Mouse (Mus musculus) spleen, adult 2 months (tissue): ENCODE measurements at regions not wholly inside any gene's neighbourhood (a gene's known extent, or its start where the extent isn't known, plus 50 kb on each side); places are given as distances from the start of the nearest gene placed in this dataset.

Experiments used
- DNase-seq, 2 experiments: peaks; one replicate each; pipeline versions ENCODE4 v3.0.0 to v3.0.0-alpha.2; 2012 to 2021; ENCODE audit warnings: low spot score in 2 of 2, low read depth in 1 of 2
- H3K27ac ChIP-seq: fragments of 200-500 bp; 2 replicates; pipeline ENCODE4 v1.5.1; 2012; ENCODE audit warnings: low read length, inconsistent platforms; ENCODE audit not compliant: insufficient read depth
- H3K27me3 ChIP-seq: fragments of 200-500 bp; 2 replicates; pipeline ENCODE4 v1.6.1; 2012; ENCODE audit warnings: mild to moderate bottlenecking, moderate library complexity, low read length, inconsistent platforms; ENCODE audit not compliant: control insufficient read depth, insufficient read depth
- H3K36me3 ChIP-seq: fragments of 200-500 bp; 2 replicates; pipeline ENCODE4 v1.6.1; 2012; ENCODE audit warnings: mild to moderate bottlenecking, low read length, inconsistent platforms; ENCODE audit not compliant: control insufficient read depth, insufficient read depth
- H3K4me1 ChIP-seq: fragments of 200-500 bp; 2 replicates; pipeline ENCODE4 v1.6.1; 2011; ENCODE audit warnings: inconsistent platforms; ENCODE audit not compliant: control insufficient read depth, insufficient read depth, insufficient read length
- H3K4me3 ChIP-seq: fragments of 200-500 bp; 2 replicates; pipeline ENCODE4 v1.5.1; 2011; ENCODE audit warnings: mild to moderate bottlenecking, inconsistent platforms; ENCODE audit not compliant: insufficient read depth, insufficient read length; ENCODE audit errors: extremely low read depth
- CTCF ChIP-seq: fragments of 200-500 bp; IDR thresholded peaks from 2 replicates; pipeline ENCODE4 v1.5.1; 2011; ENCODE audit warnings: mild to moderate bottlenecking, inconsistent platforms; ENCODE audit not compliant: insufficient read depth, insufficient read length, insufficient replicate concordance; ENCODE audit errors: extremely low read depth
- POLR2A ChIP-seq: fragments of 200-500 bp; IDR thresholded peaks from 2 replicates; pipeline ENCODE4 v1.6.1; 2011; ENCODE audit warnings: low read depth, low read length, inconsistent platforms
- WGBS: fragments of 180-500 bp; shearing (Covaris S2); methylation state at CpG from one replicate; pipeline ENCODE4 v1.1.7; 2018; 5-methylcytosine and 5-hydroxymethylcytosine counted together

DNA sequence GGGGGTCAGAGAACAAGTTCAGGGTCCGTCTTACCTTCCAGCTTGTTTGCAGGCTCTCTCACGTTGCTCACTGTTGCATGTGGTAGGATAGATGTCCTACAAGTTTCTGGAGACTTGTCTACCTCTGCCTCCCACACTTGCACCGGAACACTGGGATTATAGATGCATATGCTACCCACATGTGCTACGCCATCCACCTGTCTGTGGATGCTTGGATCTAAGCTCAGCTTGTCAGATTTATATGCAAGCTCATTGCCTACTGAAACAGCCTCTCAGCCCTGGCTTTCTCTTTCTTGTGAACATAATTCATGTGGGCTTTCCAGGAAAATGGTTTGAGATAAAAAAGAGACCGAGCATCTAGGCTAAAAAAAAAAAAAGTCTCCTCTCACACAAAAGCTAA is 353.0 kb downstream of the Nucb2 start:
- no peak overlapping the region for H3K4me3 ChIP-seq
- no peaks in the 10 kb centered on the region for H3K4me1 ChIP-seq
- TF ChIP-seq POLR2A (no peak), CTCF (no peak)
- no peak for DNase-seq
- WGBS = 80% methylated on average over 5 of the region's 5 CpGs
- H3K27ac ChIP-seq = no peak overlapping the region
- no peaks in the 10 kb centered on the region for H3K36me3 ChIP-seq
- H3K27me3 ChIP-seq = no peaks in the 10 kb centered on the region

GRCm38 (mm10) chr7:116857744-116858143 is 353.6 kb downstream of the Nucb2 start:
- Histone ChIP-seq H3K36me3 (no peaks in the 10 kb centered on the region), H3K4me1 (no peaks in the 10 kb centered on the region), H3K27ac (no peak overlapping the region), H3K4me3 (no peak overlapping the region), H3K27me3 (no peaks in the 10 kb centered on the region)
- 78% methylated on average over 4 of the region's 4 CpGs for WGBS
- TF ChIP-seq POLR2A (no peak), CTCF (no peak)
- DNase-seq = no peak

DNA sequence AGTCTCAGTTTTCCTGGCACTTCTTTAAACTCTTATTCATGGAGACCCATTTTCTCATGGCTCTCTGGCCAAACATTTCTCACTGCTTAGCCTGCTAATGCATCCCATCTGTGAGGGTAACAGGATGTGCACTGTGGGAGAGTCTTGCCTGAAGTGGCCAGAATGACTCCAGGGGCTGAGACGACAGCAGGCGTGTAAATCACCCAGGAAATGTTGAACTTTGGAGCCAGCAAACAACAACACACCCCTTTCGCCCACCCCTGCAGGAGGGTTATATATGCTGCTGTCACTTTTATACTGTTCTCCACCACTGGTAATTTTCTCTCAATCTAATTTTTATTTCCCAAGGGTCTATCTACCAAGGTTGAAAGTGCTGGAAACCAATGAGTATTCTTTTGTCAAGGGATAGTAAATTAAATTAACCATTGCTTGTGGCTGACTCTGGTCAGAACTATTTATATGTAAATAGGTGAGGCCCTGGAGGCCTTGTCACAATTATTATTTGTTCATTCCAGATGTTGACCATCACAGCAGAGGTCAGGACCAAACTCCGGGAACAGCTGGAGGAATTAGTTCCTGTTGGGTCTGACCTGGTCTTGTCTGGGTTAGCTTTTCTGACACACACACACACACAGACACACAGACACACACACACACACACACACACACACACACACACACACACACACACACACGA is 378.2 kb downstream of the Nucb2 start:
- no peak for DNase-seq
- Histone ChIP-seq H3K36me3 (no peaks in the 10 kb centered on the region), H3K27me3 (no peaks in the 10 kb centered on the region), H3K4me1 (no peaks in the 10 kb centered on the region), H3K27ac (no peak overlapping the region), H3K4me3 (no peak overlapping the region)
- no peak for TF ChIP-seq CTCF
- no peak for TF ChIP-seq POLR2A
- WGBS = 84% methylated on average over 5 of the region's 5 CpGs

- Histone ChIP-seq H3K4me1 (no peaks in the 10 kb centered on the region), H3K36me3 (no peaks in the 10 kb centered on the region), H3K27ac (no peak overlapping the region), H3K27me3 (no peaks in the 10 kb centered on the region), H3K4me3 (no peak overlapping the region)
- no peak for DNase-seq
- TF ChIP-seq POLR2A = no peak
- TF ChIP-seq CTCF = no peak
- WGBS = 82% methylated on average over 6 of the region's 6 CpGs
Measured at GRCm38 (mm10) chr7:116893846-116894245, 389.7 kb downstream of the Nucb2 start.

DNA sequence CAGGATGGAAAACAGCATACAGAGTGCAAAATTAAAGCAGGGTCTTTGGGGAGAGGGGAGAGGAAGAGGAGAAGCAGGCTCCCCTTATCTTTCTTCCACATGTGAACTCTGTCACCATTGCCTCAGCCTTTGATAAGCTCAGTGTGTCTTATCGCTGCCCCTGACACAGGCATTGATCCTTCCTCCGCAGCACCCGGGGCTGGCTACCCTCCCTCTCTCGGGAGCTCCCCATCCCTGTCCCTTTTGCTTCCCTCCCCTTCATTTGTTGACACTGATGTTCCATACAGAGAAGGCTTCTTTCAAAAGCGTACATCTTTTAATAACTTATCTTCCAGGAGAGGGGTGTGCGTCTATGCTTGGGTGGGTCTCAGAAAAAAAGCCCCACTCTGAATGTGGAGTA is 411.6 kb downstream of the Nucb2 start:
- Histone ChIP-seq H3K27me3 (no peaks in the 10 kb centered on the region), H3K27ac (no peak overlapping the region), H3K4me3 (no peak overlapping the region), H3K4me1 (peaks cover 15% of the 10 kb centered on the region), H3K36me3 (no peaks in the 10 kb centered on the region)
- TF ChIP-seq POLR2A (no peak), CTCF (no peak)
- DNase-seq = no peak
- WGBS = 71% methylated on average over 6 of the region's 6 CpGs

DNA sequence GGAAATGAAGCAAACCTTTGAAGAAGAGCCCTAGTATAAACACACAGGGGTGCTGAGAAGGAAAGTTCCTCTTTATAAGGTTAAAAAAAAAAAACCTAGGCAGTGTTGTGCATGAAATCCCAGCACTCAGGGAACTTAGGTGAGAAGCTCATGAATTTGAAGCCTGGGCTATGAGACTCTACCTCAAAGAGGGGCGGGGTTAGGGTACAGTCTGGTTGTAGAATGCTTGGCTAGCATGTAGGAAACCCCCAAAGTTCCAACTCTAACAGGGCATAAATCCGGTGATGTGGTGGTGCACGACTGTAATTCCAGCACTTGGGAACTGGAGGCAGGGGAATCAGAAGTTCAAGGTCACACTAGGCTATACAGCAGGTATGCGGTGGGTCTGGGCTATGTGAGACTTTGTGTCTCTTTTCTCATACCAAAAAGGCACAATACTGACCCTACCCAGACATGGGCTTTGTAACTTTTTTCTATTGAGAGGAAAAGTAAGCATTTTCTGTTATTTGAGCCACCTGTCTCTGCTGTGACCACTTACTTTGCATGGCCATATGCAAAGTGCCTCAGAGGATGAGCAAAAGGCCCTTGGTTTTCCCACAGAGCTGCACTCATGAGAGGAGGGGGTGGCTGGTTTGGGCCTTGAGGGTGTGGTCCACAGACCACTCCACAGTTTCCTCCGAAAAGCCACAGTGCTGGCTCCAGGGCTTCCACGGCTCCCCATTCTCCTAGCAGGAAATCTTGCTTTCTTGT is 413.9 kb downstream of the Nucb2 start:
- Histone ChIP-seq H3K4me1 (peaks cover 15% of the 10 kb centered on the region), H3K27me3 (no peaks in the 10 kb centered on the region), H3K36me3 (no peaks in the 10 kb centered on the region), H3K4me3 (no peak overlapping the region), H3K27ac (peak overlapping the region; percentile 72)
- TF ChIP-seq CTCF = no peak
- TF ChIP-seq POLR2A = no peak
- DNase-seq = peak; percentile 8 to 66
- 60% methylated on average over 6 of the region's 6 CpGs for WGBS

- H3K4me1 ChIP-seq = no peaks in the 10 kb centered on the region
- WGBS = 80% methylated on average over 2 of the region's 2 CpGs
- no peak for TF ChIP-seq CTCF
- no peak for TF ChIP-seq POLR2A
- H3K27ac ChIP-seq = no peak overlapping the region
- DNase-seq = no peak
- H3K27me3 ChIP-seq = no peaks in the 10 kb centered on the region
- no peak overlapping the region for H3K4me3 ChIP-seq
- no peaks in the 10 kb centered on the region for H3K36me3 ChIP-seq
Measured at GRCm38 (mm10) chr7:116946448-116946847, 434.3 kb upstream of the Xylt1 start.
